Mouse (Mus musculus): Measurements from ENCODE around the gene Tuba3b. TPM values are rescaled to one million over a fixed set of nuclear protein-coding genes. Genes with fewer than 3 reads are reported as not detected.

The Tuba3b gene
- total RNA-seq, 4 experiments from 2014 or later, result 0.26 TPM; not detected in 3

GRCm38 (mm10) chr6:145669596-145670071, 54.1 kb downstream of the Tuba3b start:
- DNase-seq, result no peak

Other genes starting within 250 kb of the Tuba3b start
- under 1 TPM; 0.26 to 0.89 (median 0.65) TPM for gene Lmntd1, start 1.4 kb upstream of the Tuba3b start, total RNA-seq (2022)
- gene Rassf8, start 131.0 kb downstream of the Tuba3b start, total RNA-seq (2022), result 10 to 100 TPM; 72.3 to 88.2 (median 80.0) TPM
- 10 to 100 TPM; 21.7 to 62.2 (median 33.0) TPM for gene Bhlhe41, start 249.8 kb downstream of the Tuba3b start, total RNA-seq (2022)

All from adrenal gland, adult 8-10 months (tissue).